Mouse (Mus musculus): ENCODE data around the gene Litaf. TPM values are rescaled to one million over a fixed set of nuclear protein-coding genes. Genes with fewer than 3 reads are reported as not detected.

Litaf gene
- total and polyA plus RNA-seq, 3 experiments: 25.7 to 50.1 TPM; not detected in 1

- Histone ChIP-seq H3K79me2 (ENCODE audit: control insufficient read depth, insufficient read depth, low read length, poor library complexity) (no peaks in the 10 kb centered on the region), H3K27me3 (ENCODE audit: control insufficient read depth in 1 of 2, insufficient read depth in 2 of 2, low read length in 2 of 2) (no peaks in the 10 kb centered on the region), H3K27ac (ENCODE audit: control insufficient read depth, low read depth, low read length) (no peak overlapping the region), H3K4me1 (ENCODE audit: control insufficient read depth in 1 of 2, insufficient read depth in 2 of 2, low read length in 2 of 2) (no peaks in the 10 kb centered on the region), H3K36me3 (ENCODE audit: control insufficient read depth in 1 of 2, insufficient read depth in 2 of 2, low read length in 2 of 2) (no peaks in the 10 kb centered on the region; a peak in 1 of 4 replicates), H3K9me3 (replicated peaks; ENCODE audit: insufficient read depth, low read length) (no peaks in the 10 kb centered on the region), H3K4me3 (ENCODE audit: control insufficient read depth in 1 of 2, insufficient read depth in 1 of 2, low read depth in 2 of 2, low read length in 2 of 2) (no peak overlapping the region), H3K9ac (ENCODE audit: control insufficient read depth, low read depth, low read length, poor library complexity, severe bottlenecking) (no peak overlapping the region)
- TF ChIP-seq RAD21 (IDR thresholded peaks at IDR 0.05; ENCODE audit: low read depth, low read length): no peak
- no peak for TF ChIP-seq USF1 (IDR thresholded peaks at IDR 0.05; ENCODE audit: low read depth, low read length)
- no peak for TF ChIP-seq ETS1 (IDR thresholded peaks at IDR 0.05; ENCODE audit: low read depth, low read length)
- TF ChIP-seq CHD2 (IDR thresholded peaks at IDR 0.05; ENCODE audit: low read length): no peak
- TF ChIP-seq MYC (IDR thresholded peaks at IDR 0.05; ENCODE audit: low read depth, low read length): no peak
- no peak for TF ChIP-seq EP300 (IDR thresholded peaks at IDR 0.05; ENCODE audit: low read depth in 1 of 2, low read length in 2 of 2)
- TF ChIP-seq ZMIZ1 (IDR thresholded peaks at IDR 0.05; ENCODE audit: low read depth, low read length): no peak
- TF ChIP-seq GABPA (IDR thresholded peaks at IDR 0.05; ENCODE audit: low read depth, low read length): no peak
- no peak for TF ChIP-seq MEF2A (IDR thresholded peaks at IDR 0.05; ENCODE audit: extremely low read depth, insufficient replicate concordance, low read depth, low read length, poor library complexity, severe bottlenecking)
- TF ChIP-seq SMC3 (IDR thresholded peaks at IDR 0.05; ENCODE audit: low read depth, low read length): no peak
- no peak for TF ChIP-seq TAL1 (IDR thresholded peaks at IDR 0.05; ENCODE audit: low read length)
- TF ChIP-seq POLR2AphosphoS5 (IDR thresholded peaks at IDR 0.05; ENCODE audit: borderline replicate concordance, low read depth, low read length): no peak
- DNase-seq (ENCODE audit: low read depth, low spot score): no peak
These were observed 96.6 kb downstream of the Litaf start for GRCm38 (mm10) chr16:10969342-10969741.

GRCm38 (mm10) chr16:10968299-10968698, 97.7 kb downstream of the Litaf start:
- Histone ChIP-seq H3K9ac (ENCODE audit: control insufficient read depth, low read depth, low read length, poor library complexity, severe bottlenecking) (no peak overlapping the region), H3K36me3 (ENCODE audit: control insufficient read depth in 1 of 2, insufficient read depth in 2 of 2, low read length in 2 of 2) (peaks cover 0 to 4% of the 10 kb centered on the region in 2 experiments; a peak in 2 of 4 replicates)

More at GRCm38 (mm10) chr16:10968299-10968698, 97.7 kb downstream of the Litaf start:
- Histone ChIP-seq H3K4me3 (ENCODE audit: control insufficient read depth in 1 of 2, insufficient read depth in 1 of 2, low read depth in 2 of 2, low read length in 2 of 2) (no peak overlapping the region), H3K79me2 (ENCODE audit: control insufficient read depth, insufficient read depth, low read length, poor library complexity) (no peaks in the 10 kb centered on the region), H3K9me3 (replicated peaks; ENCODE audit: insufficient read depth, low read length) (no peaks in the 10 kb centered on the region), H3K27ac (ENCODE audit: control insufficient read depth, low read depth, low read length) (no peak overlapping the region), H3K4me1 (ENCODE audit: control insufficient read depth in 1 of 2, insufficient read depth in 2 of 2, low read length in 2 of 2) (no peaks in the 10 kb centered on the region), H3K27me3 (ENCODE audit: control insufficient read depth in 1 of 2, insufficient read depth in 2 of 2, low read length in 2 of 2) (no peaks in the 10 kb centered on the region)
- DNase-seq (ENCODE audit: low read depth, low spot score): no peak
- TF ChIP-seq SIN3A (IDR thresholded peaks at IDR 0.05; ENCODE audit: low read length) (no peak), POLR2AphosphoS2 (IDR thresholded peaks at IDR 0.05; ENCODE audit: low read length) (no peak), BHLHE40 (IDR thresholded peaks at IDR 0.05; ENCODE audit: borderline replicate concordance, low read depth, low read length) (no peak), GABPA (IDR thresholded peaks at IDR 0.05; ENCODE audit: low read depth, low read length) (no peak), RAD21 (IDR thresholded peaks at IDR 0.05; ENCODE audit: low read depth, low read length) (no peak), ZNF384 (IDR thresholded peaks at IDR 0.05; ENCODE audit: low read depth, low read length) (no peak), TAL1 (IDR thresholded peaks at IDR 0.05; ENCODE audit: low read length) (no peak), MEF2A (IDR thresholded peaks at IDR 0.05; ENCODE audit: extremely low read depth, insufficient replicate concordance, low read depth, low read length, poor library complexity, severe bottlenecking) (no peak), USF1 (IDR thresholded peaks at IDR 0.05; ENCODE audit: low read depth, low read length) (no peak), HCFC1 (IDR thresholded peaks at IDR 0.05; ENCODE audit: low read depth, low read length) (no peak), KAT2A (conservative IDR thresholded peaks at IDR 0.05; ENCODE audit: low read depth, low read length) (no peak)

Data from MEL (cell line).